Mouse (Mus musculus) lung, adult 2 months (tissue): Measurements from ENCODE around the gene Tas1r3.

Source experiments
- CTCF ChIP-seq: fragments of 200-500 bp; IDR thresholded peaks from 2 replicates; pipeline ENCODE4 v1.5.1; 2011; ENCODE audit warnings: mild to moderate bottlenecking, low read length, control low read depth; ENCODE audit not compliant: insufficient read depth
- POLR2A ChIP-seq: fragments of 200-500 bp; IDR thresholded peaks from 2 replicates; pipeline ENCODE4 v1.6.1; 2011; ENCODE audit warnings: low read depth, mild to moderate bottlenecking, control low read depth, low read length, borderline replicate concordance; ENCODE audit errors: extremely low read depth

DNA sequence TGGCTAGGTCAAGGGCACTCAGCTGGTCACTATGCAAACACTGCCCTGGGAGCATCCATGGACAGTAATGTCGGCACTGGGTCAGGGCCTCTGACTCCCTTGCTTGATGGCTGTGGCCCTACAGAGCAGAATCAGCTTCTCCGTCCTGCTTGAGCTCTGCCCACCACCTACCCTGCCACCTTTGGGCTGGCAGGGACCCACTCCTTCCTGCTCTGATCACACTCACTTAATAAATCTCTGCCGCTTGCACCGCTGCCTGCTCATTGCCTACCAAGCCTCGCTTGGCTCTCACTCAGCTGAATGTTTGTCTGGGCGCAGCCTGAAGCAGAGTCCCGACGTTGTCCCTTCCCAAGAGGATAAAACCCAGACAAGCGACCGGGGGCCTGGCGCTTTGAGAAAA is 43.8 kb upstream of the Tas1r3 start:
- no peak for TF ChIP-seq CTCF
- TF ChIP-seq POLR2A, result no peak
